Mouse (Mus musculus) embryonic facial prominence, embryonic 11.5 days (tissue): ENCODE measurements around the gene Ybx3. TPM values are rescaled to one million over a fixed set of nuclear protein-coding genes. Genes with fewer than 3 reads are reported as not detected.

Experiments
- polyA plus RNA-seq: library from polyadenylated mRNA; unstranded; fragments of >200 nt; fragmentation: Nextera tagmentation; extraction: Ambion mirVana; gene quantifications from 2 replicates; pipeline ENCODE4 v1.2.1, GENCODE M21; 2014

Ybx3 gene
- polyA plus RNA-seq, 1 experiment from 2014 or later, result 64.2 TPM

Other genes with a start within 250 kb of the Ybx3 start
- not detected in 2 replicates for gene Klra2, start 141.1 kb downstream of the Ybx3 start, polyA plus RNA-seq
- gene Magohb, start 95.2 kb downstream of the Ybx3 start, polyA plus RNA-seq, result 73.3 and 73.5 TPM in 2 replicates
- 0.50 and 1.4 TPM in 2 replicates for gene Styk1, start 34.9 kb downstream of the Ybx3 start, polyA plus RNA-seq
- gene 5430401F13Rik, start 97.9 kb upstream of the Ybx3 start, polyA plus RNA-seq, result not detected in 2 replicates
- not detected in 2 replicates for gene Gm6619, start 97.9 kb upstream of the Ybx3 start, polyA plus RNA-seq
- gene Tas2r130, start 242.4 kb upstream of the Ybx3 start, polyA plus RNA-seq, result not detected in 2 replicates